Mouse (Mus musculus) G1E (cell line): ENCODE data around the gene Nup107.

Source experiments
- CTCF ChIP-seq: IDR thresholded peaks from 2 replicates; pipeline ENCODE4 v1.5.1; 2012; ENCODE audit warnings: low read depth, low read length, inconsistent platforms, mixed read lengths
- GATA1 ChIP-seq: IDR thresholded peaks from 2 replicates; pipeline ENCODE4 v1.6.1; 2012; ENCODE audit warnings: borderline replicate concordance, low read length, inconsistent platforms, mixed read lengths
- POLR2AphosphoS5 ChIP-seq: IDR thresholded peaks from 2 replicates; pipeline ENCODE4 v1.6.1; 2012; ENCODE audit warnings: low read depth, low read length, inconsistent platforms; ENCODE audit not compliant: insufficient replicate concordance
- TAL1 ChIP-seq: conservative IDR thresholded peaks from 2 replicates; pipeline ENCODE4 v1.6.1; 2012; ENCODE audit warnings: low read depth, low read length, inconsistent platforms, mixed read lengths

DNA sequence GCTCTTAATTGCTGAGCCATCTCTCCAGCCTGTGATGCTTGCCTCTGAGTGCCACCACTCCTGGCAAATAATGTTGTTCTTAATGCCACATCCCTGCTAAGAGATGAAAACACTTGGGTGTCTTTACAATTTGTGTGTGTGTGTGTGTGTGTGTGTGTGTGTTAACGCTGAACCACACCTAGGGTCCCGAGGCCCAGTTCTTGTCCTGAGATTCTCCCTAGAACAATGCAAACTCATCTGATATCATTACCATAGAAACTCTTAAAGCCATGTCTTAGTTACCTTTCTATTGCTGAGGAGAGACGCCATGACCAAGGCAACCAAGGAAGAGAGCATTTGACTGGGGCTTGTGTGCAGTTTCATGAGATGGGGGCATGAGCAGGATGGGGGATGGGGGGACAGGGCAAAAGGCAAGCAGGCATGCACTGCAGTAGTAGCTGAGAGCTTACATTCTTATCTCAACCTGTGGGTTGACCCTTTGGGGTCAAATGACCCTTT is 78.4 kb downstream of the Nup107 start:
- TF ChIP-seq CTCF (no peak), TAL1 (no peak), POLR2AphosphoS5 (no peak), GATA1 (no peak)
